ENCODE assay signal across 10 mouse cellular contexts in the genomic region with DNA sequence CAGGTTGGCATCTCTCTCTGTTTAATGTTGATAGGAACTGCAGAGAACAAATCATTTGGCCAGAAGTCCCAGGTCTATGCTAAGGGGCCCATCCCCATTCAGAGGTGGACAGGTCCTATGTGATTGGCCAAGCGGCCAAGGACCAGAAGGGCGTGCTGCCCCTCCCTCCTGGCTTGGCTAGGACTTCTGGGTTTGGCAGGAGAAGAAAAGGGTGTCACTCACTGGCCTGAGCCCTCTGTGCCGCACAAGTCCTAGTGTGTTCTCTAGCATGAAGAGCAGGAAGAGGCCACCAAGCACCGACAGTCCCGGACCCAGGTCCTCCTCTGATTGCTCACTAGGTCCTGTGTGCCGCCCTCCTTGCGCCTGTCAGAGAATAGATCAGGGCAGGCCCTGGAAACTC. TPM values are rescaled to one million over a fixed set of nuclear protein-coding genes. Genes with fewer than 3 reads are reported as not detected.
DNase-seq lines count a peak whose midpoint lies in the region; ATAC-seq and TF ChIP-seq lines count a peak whose summit lies in the region.
"Had no signal": no experiment of that assay in that cellular context is flagged by ENCODE, and none has a peak within 500 bp of the region (broad histone marks: within the 10 kb centered on the region; RNA-seq: fewer than 3 reads in every experiment).

No protein-coding gene starts in this region.

- no peak for TF ChIP-seq EP300 in liver, postnatal 0 days (IDR thresholded peaks at IDR 0.05; ENCODE audit: low read depth)

- TF ChIP-seq POLR2A in liver, adult 2 months (IDR thresholded peaks at IDR 0.05; ENCODE audit: extremely low read depth, insufficient read depth, low read length), result no peak

- no peak overlapping the region for H3K4me2 ChIP-seq in forebrain, embryonic 13.5 days
- H3K4me2 ChIP-seq in liver, postnatal 0 days (ENCODE audit: low read depth, low read length), result no peak overlapping the region
- H3K4me2 ChIP-seq in limb, embryonic 12.5 days, result no peak overlapping the region
- H3K4me2 ChIP-seq: liver, embryonic 13.5 days had no signal

- 71% methylated on average over 7 of the region's 7 CpGs for WGBS in forebrain, embryonic 13.5 days
- WGBS in forebrain, embryonic 10.5 days, result 71% methylated on average over 7 of the region's 7 CpGs
- 49% methylated on average over 7 of the region's 7 CpGs for WGBS in liver, adult 2 months
- 73% methylated on average over 7 of the region's 7 CpGs for WGBS in liver, postnatal 0 days (ENCODE audit: insufficient replicate concordance)
- 71% methylated on average over 7 of the region's 7 CpGs for WGBS in limb, embryonic 12.5 days

- H3K4me1 ChIP-seq in forebrain, embryonic 13.5 days, result peaks cover 16% of the 10 kb centered on the region
- peaks cover 56% of the 10 kb centered on the region for H3K4me1 ChIP-seq in forebrain, embryonic 10.5 days
- H3K4me1 ChIP-seq in liver, adult 2 months (ENCODE audit: control insufficient read depth, insufficient read depth, low read length), result peaks cover 11% of the 10 kb centered on the region; the same call in 1 of the 2 replicates
- peaks cover 15% of the 10 kb centered on the region; the same call in 1 of the 2 replicates for H3K4me1 ChIP-seq in liver, postnatal 0 days (ENCODE audit: insufficient read depth)
- H3K4me1 ChIP-seq in limb, embryonic 12.5 days (replicated peaks), result peaks cover 16% of the 10 kb centered on the region

- H3K27me3 ChIP-seq in forebrain, embryonic 13.5 days, result no peaks in the 10 kb centered on the region
- no peaks in the 10 kb centered on the region for H3K27me3 ChIP-seq in forebrain, embryonic 10.5 days (ENCODE audit: poor library complexity, severe bottlenecking)
- H3K27me3 ChIP-seq in liver, adult 2 months (ENCODE audit: control insufficient read depth, insufficient read depth, low read length), result no peaks in the 10 kb centered on the region
- no peaks in the 10 kb centered on the region for H3K27me3 ChIP-seq in liver, postnatal 0 days (ENCODE audit: insufficient read depth, low read length)
- H3K27me3 ChIP-seq in limb, embryonic 12.5 days, result no peaks in the 10 kb centered on the region
- H3K27me3 ChIP-seq: CH12.LX; liver, embryonic 13.5 days had no signal

- peaks cover 62% of the 10 kb centered on the region for H3K36me3 ChIP-seq in forebrain, embryonic 13.5 days (ENCODE audit: poor library complexity, severe bottlenecking)
- H3K36me3 ChIP-seq in forebrain, embryonic 10.5 days (replicated peaks), result peaks cover 68% of the 10 kb centered on the region
- H3K36me3 ChIP-seq in liver, adult 2 months (ENCODE audit: control insufficient read depth, insufficient read depth, low read length), result no peaks in the 10 kb centered on the region; the same call in 1 of the 2 replicates
- H3K36me3 ChIP-seq in liver, postnatal 0 days (replicated peaks; ENCODE audit: insufficient read depth, low read length), result peaks cover under 1% of the 10 kb centered on the region
- peaks cover 58% of the 10 kb centered on the region for H3K36me3 ChIP-seq in limb, embryonic 12.5 days

- DNase-seq in forebrain, embryonic 10.5 days (ENCODE audit: extremely low spot score, low spot score), result no peak
- peak; percentile 64 for DNase-seq in liver, adult 2 months (ENCODE audit: extremely low read depth, low read depth, low spot score)
- no peak for DNase-seq in liver, postnatal 0 days
- peak; percentile 56 to 64 for DNase-seq in cerebellum, postnatal 36 days
- DNase-seq in testis, postnatal 10 days (ENCODE audit: low spot score), result no peak
- DNase-seq in spleen, adult 12 weeks (ENCODE audit: low spot score), result no peak
- DNase-seq: liver, embryonic 13.5 days had no signal

- no peaks in the 10 kb centered on the region for H3K79me2 ChIP-seq in liver, adult 2 months (ENCODE audit: control insufficient read depth, insufficient read depth, low read length)

- no peak overlapping the region for H3K4me3 ChIP-seq in forebrain, embryonic 13.5 days
- no peak overlapping the region for H3K4me3 ChIP-seq in forebrain, embryonic 10.5 days
- no peak overlapping the region for H3K4me3 ChIP-seq in liver, adult 2 months (ENCODE audit: insufficient read depth, low read depth, low read length)
- no peak overlapping the region for H3K4me3 ChIP-seq in liver, postnatal 0 days (ENCODE audit: low read depth, low read length)
- no peak overlapping the region for H3K4me3 ChIP-seq in limb, embryonic 12.5 days (replicated peaks)
- H3K4me3 ChIP-seq: liver, embryonic 13.5 days had no signal

- H3K9ac ChIP-seq in forebrain, embryonic 13.5 days, result peak overlapping the region; percentile 8; the same call in 1 of the 2 replicates
- H3K9ac ChIP-seq in liver, adult 2 months (ENCODE audit: low read depth, low read length), result no peak overlapping the region
- no peak overlapping the region for H3K9ac ChIP-seq in liver, postnatal 0 days (replicated peaks)
- 0 out of 2 replicates have a peak overlapping the region, but pooled peaks have one; percentile 18 for H3K9ac ChIP-seq in limb, embryonic 12.5 days (replicated peaks)
- H3K9ac ChIP-seq: liver, embryonic 13.5 days had no signal

- TF ChIP-seq CTCF in liver, adult 2 months (IDR thresholded peaks at IDR 0.05; ENCODE audit: low read depth, low read length), result no peak
- no peak for TF ChIP-seq CTCF in liver, postnatal 0 days (IDR thresholded peaks at IDR 0.05; ENCODE audit: low read depth)

- H3K9me3 ChIP-seq in forebrain, embryonic 13.5 days (replicated peaks), result no peaks in the 10 kb centered on the region
- no peaks in the 10 kb centered on the region for H3K9me3 ChIP-seq in forebrain, embryonic 10.5 days
- H3K9me3 ChIP-seq in liver, postnatal 0 days (ENCODE audit: low read length), result no peaks in the 10 kb centered on the region
- H3K9me3 ChIP-seq in limb, embryonic 12.5 days, result no peaks in the 10 kb centered on the region
- H3K9me3 ChIP-seq: liver, embryonic 13.5 days had no signal

- 0 out of 2 replicates have a peak overlapping the region, but pooled peaks have one; percentile 19 for H3K27ac ChIP-seq in forebrain, embryonic 13.5 days
- no peak overlapping the region for H3K27ac ChIP-seq in forebrain, embryonic 10.5 days
- no peak overlapping the region for H3K27ac ChIP-seq in liver, adult 2 months (replicated peaks; ENCODE audit: insufficient read depth, low read depth, low read length)
- H3K27ac ChIP-seq in liver, postnatal 0 days (ENCODE audit: low read depth), result no peak overlapping the region
- H3K27ac ChIP-seq in limb, embryonic 12.5 days, result no peak overlapping the region
- H3K27ac ChIP-seq: liver, embryonic 13.5 days had no signal

- 0 out of 2 replicates have a peak, but pooled peaks have one; percentile 7 for ATAC-seq in forebrain, embryonic 13.5 days
- no peak for ATAC-seq in liver, postnatal 0 days
- no peak for ATAC-seq in limb, embryonic 12.5 days (ENCODE audit: insufficient number of reproducible peaks, insufficient read depth, low FRiP score, low TSS enrichment, low read depth)

RNA-seq across cellular contexts. Expression of a gene that starts 3.6 kb away (rescaled TPM):
- 0.18 TPM in 1 of 2 replicates, not detected in the other for polyA plus RNA-seq in forebrain, embryonic 13.5 days (2015; fragmentation: Nextera tagmentation; extraction: Ambion mirVana)
- 0.30 TPM in 1 of 2 replicates, not detected in the other for polyA plus RNA-seq in forebrain, embryonic 10.5 days (2016; fragmentation: Nextera tagmentation; extraction: Ambion mirVana)
- total RNA-seq in liver, adult 2 months (2014; rRNA removed), result 2.4 and 3.2 TPM in 2 replicates
- polyA plus RNA-seq in liver, adult 2 months (2012; rRNA removed), result 2.0 and 8.9 TPM in 2 replicates
- 59.0 and 64.1 TPM in 2 replicates for polyA plus RNA-seq in liver, postnatal 0 days (2015; fragmentation: Nextera tagmentation; extraction: Ambion mirVana)
- polyA plus RNA-seq in limb, embryonic 12.5 days (2016; fragmentation: Nextera tagmentation; extraction: Ambion mirVana), result not detected in 2 replicates
- total RNA-seq: CH12.LX had no signal

RNA-seq across cellular contexts. Expression of a gene that starts 13.8 kb away (rescaled TPM):
- 153 and 156 TPM in 2 replicates for polyA plus RNA-seq in forebrain, embryonic 13.5 days (2015; fragmentation: Nextera tagmentation; extraction: Ambion mirVana)
- 161 and 164 TPM in 2 replicates for polyA plus RNA-seq in forebrain, embryonic 10.5 days (2016; fragmentation: Nextera tagmentation; extraction: Ambion mirVana)
- 12.9 and 17.0 TPM in 2 replicates for total RNA-seq in liver, adult 2 months (2014; rRNA removed)
- polyA plus RNA-seq in liver, adult 2 months (2012; rRNA removed), result 22.3 and 27.9 TPM in 2 replicates
- polyA plus RNA-seq in liver, postnatal 0 days (2015; fragmentation: Nextera tagmentation; extraction: Ambion mirVana), result 33.7 and 33.8 TPM in 2 replicates
- polyA plus RNA-seq in limb, embryonic 12.5 days (2016; fragmentation: Nextera tagmentation; extraction: Ambion mirVana), result 65.1 and 65.2 TPM in 2 replicates

RNA-seq across cellular contexts. Expression of a gene that starts 14.0 kb away (rescaled TPM):
- polyA plus RNA-seq in forebrain, embryonic 13.5 days (2015; fragmentation: Nextera tagmentation; extraction: Ambion mirVana), result 76.4 and 83.9 TPM in 2 replicates
- 40.9 and 42.9 TPM in 2 replicates for polyA plus RNA-seq in forebrain, embryonic 10.5 days (2016; fragmentation: Nextera tagmentation; extraction: Ambion mirVana)
- total RNA-seq in liver, adult 2 months (2014; rRNA removed), result 5.1 and 6.6 TPM in 2 replicates
- polyA plus RNA-seq in liver, adult 2 months (2012; rRNA removed), result 5.9 TPM in 2 replicates
- polyA plus RNA-seq in liver, postnatal 0 days (2015; fragmentation: Nextera tagmentation; extraction: Ambion mirVana), result 7.2 and 7.3 TPM in 2 replicates
- polyA plus RNA-seq in limb, embryonic 12.5 days (2016; fragmentation: Nextera tagmentation; extraction: Ambion mirVana), result 42.5 TPM in 2 replicates

RNA-seq across cellular contexts. Expression of a gene that starts 20.6 kb away (rescaled TPM):
- polyA plus RNA-seq in forebrain, embryonic 13.5 days (2015; fragmentation: Nextera tagmentation; extraction: Ambion mirVana), result 12.0 and 14.6 TPM in 2 replicates
- polyA plus RNA-seq in forebrain, embryonic 10.5 days (2016; fragmentation: Nextera tagmentation; extraction: Ambion mirVana), result 11.1 and 13.1 TPM in 2 replicates
- total RNA-seq in liver, adult 2 months (2014; rRNA removed), result 5.6 and 9.3 TPM in 2 replicates
- polyA plus RNA-seq in liver, adult 2 months (2012; rRNA removed), result 11.8 and 14.8 TPM in 2 replicates
- 2.0 and 2.7 TPM in 2 replicates for polyA plus RNA-seq in liver, postnatal 0 days (2015; fragmentation: Nextera tagmentation; extraction: Ambion mirVana)
- polyA plus RNA-seq in limb, embryonic 12.5 days (2016; fragmentation: Nextera tagmentation; extraction: Ambion mirVana), result 13.5 and 14.8 TPM in 2 replicates

RNA-seq across cellular contexts. Expression of a gene that starts 28.7 kb away (rescaled TPM):
- 16.4 and 22.8 TPM in 2 replicates for polyA plus RNA-seq in forebrain, embryonic 13.5 days (2015; fragmentation: Nextera tagmentation; extraction: Ambion mirVana)
- 9.2 and 10.1 TPM in 2 replicates for polyA plus RNA-seq in forebrain, embryonic 10.5 days (2016; fragmentation: Nextera tagmentation; extraction: Ambion mirVana)
- total RNA-seq in liver, adult 2 months (2014; rRNA removed), result 19.9 and 20.7 TPM in 2 replicates
- 57.9 and 65.7 TPM in 2 replicates for polyA plus RNA-seq in liver, adult 2 months (2012; rRNA removed)
- 8.5 and 11.2 TPM in 2 replicates for polyA plus RNA-seq in liver, postnatal 0 days (2015; fragmentation: Nextera tagmentation; extraction: Ambion mirVana)
- 15.5 and 15.8 TPM in 2 replicates for polyA plus RNA-seq in limb, embryonic 12.5 days (2016; fragmentation: Nextera tagmentation; extraction: Ambion mirVana)

Comparison
In these comparisons a context has a peak if more than half of its experiments do, and no peak if none do; other contexts are left out.
1. DNase-seq: peak in liver, adult 2 months (single experiment) and cerebellum, postnatal 36 days (2 of 2); none in forebrain, embryonic 10.5 days (single experiment), liver, postnatal 0 days (single experiment), testis, postnatal 10 days (single experiment) and spleen, adult 12 weeks (single experiment).
2. H3K9ac ChIP-seq: peak in forebrain, embryonic 13.5 days (single experiment) and limb, embryonic 12.5 days (single experiment); none in liver, adult 2 months (single experiment) and liver, postnatal 0 days (single experiment).